Mouse (Mus musculus): ENCODE measurements at regions not wholly inside any gene's neighbourhood (a gene's known extent, or its start where the extent isn't known, plus 50 kb on each side); places are given as distances from the start of the nearest gene placed in this dataset.

DNA sequence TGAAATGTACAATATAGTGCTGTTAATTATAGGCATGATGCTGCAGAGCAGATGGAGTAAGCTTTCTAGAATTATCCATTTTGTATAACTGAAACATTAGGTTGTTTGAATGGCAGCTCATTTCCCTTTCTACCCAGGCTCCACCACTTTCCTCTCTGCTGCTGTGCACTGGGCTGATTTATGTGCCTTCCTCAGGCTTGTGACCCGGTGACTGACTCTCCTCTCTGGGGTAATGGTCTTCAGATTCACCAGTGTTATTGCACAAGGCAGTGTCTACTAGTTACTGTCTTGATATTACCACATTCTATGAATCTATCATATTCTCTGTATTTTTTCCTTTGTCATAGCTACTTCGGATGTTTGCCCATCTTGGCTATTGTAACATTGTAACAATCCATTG is 109.4 kb upstream of the Tpk1 start:
- DNase-seq (ENCODE audit: low spot score in 2 of 2): no peak

GRCm38 (mm10) chr6:43774490-43774889 is 108.4 kb upstream of the Tpk1 start:
- DNase-seq (ENCODE audit: low spot score in 2 of 2): no peak

GRCm38 (mm10) chr6:43773561-43773960 is 107.5 kb upstream of the Tpk1 start:
- no peak for DNase-seq (ENCODE audit: low spot score in 2 of 2)

GRCm38 (mm10) chr6:43765958-43766357 is 99.9 kb upstream of the Tpk1 start:
- peak in 1 of 2 experiments; percentile 15 for DNase-seq (ENCODE audit: low spot score in 2 of 2)

All from spleen, postnatal 4 days (tissue).